Mouse (Mus musculus): ENCODE measurements at regions not wholly inside any gene's neighbourhood (a gene's known extent, or its start where the extent isn't known, plus 50 kb on each side); places are given as distances from the start of the nearest gene placed in this dataset.

GRCm38 (mm10) chr4:53223379-53223778 lies 63.7 kb upstream of the Abca1 start:
- DNase-seq (ENCODE audit: low spot score in 2 of 2): no peak

GRCm38 (mm10) chr4:53220809-53221208 lies 61.1 kb upstream of the Abca1 start:
- DNase-seq (ENCODE audit: low spot score in 2 of 2): no peak

- peak in 1 of 2 experiments; percentile 11 for DNase-seq (ENCODE audit: low spot score in 2 of 2)
Measured at GRCm38 (mm10) chr4:53219351-53219750, 59.7 kb upstream of the Abca1 start.

- peak; percentile 34 to 35 for DNase-seq (ENCODE audit: low spot score in 2 of 2)
Measured at GRCm38 (mm10) chr4:53218752-53219151, 59.1 kb upstream of the Abca1 start.

GRCm38 (mm10) chr4:53218291-53218640 lies 58.6 kb upstream of the Abca1 start:
- DNase-seq (ENCODE audit: low spot score in 2 of 2): no peak

GRCm38 (mm10) chr4:53217608-53218290 lies 58.1 kb upstream of the Abca1 start:
- DNase-seq (ENCODE audit: low spot score in 2 of 2): peak; percentile 60 to 73

- DNase-seq (ENCODE audit: low spot score in 2 of 2): no peak
Measured at GRCm38 (mm10) chr4:53212541-53212940, 52.8 kb upstream of the Abca1 start.

- no peak for DNase-seq (ENCODE audit: low spot score in 2 of 2)
Measured at GRCm38 (mm10) chr4:53210685-53211084, 51.0 kb upstream of the Abca1 start.

Data from left cerebral cortex, adult 18-20 months (tissue).